Mouse (Mus musculus) neural tube, embryonic 13.5 days (tissue): ENCODE data around the gene Ppdpf. TPM values are rescaled to one million over a fixed set of nuclear protein-coding genes. Genes with fewer than 3 reads are reported as not detected.
A peak's percentile ranks its signal among the peaks of the same experiment; 100 is the strongest.

Source experiments
- ATAC-seq: fragments of 200-750 bp; cut with Nextera tagmentation; 2 replicates; pipeline ENCODE4 v1.8.0; 2017; ENCODE audit warnings: low read depth, mild to moderate bottlenecking, moderate TSS enrichment, moderate library complexity
- H3K27ac ChIP-seq: fragments of 300-500 bp; sonication (generic); replicated peaks from 2 replicates; pipeline ENCODE4 v1.5.1; 2015; ENCODE audit warnings: moderate library complexity, mild to moderate bottlenecking, inconsistent platforms
- H3K27me3 ChIP-seq: fragments of 300-500 bp; sonication (generic); 2 replicates; pipeline ENCODE4 v1.6.1; 2015; ENCODE audit warnings: mild to moderate bottlenecking, inconsistent platforms
- H3K36me3 ChIP-seq: fragments of 300-500 bp; sonication (generic); 2 replicates; pipeline ENCODE4 v1.6.1; 2015; ENCODE audit warnings: mild to moderate bottlenecking, inconsistent platforms
- H3K4me1 ChIP-seq: fragments of 300-500 bp; sonication (generic); replicated peaks from 2 replicates; pipeline ENCODE4 v1.6.1; 2015; ENCODE audit warnings: inconsistent platforms
- H3K4me2 ChIP-seq: fragments of 300-500 bp; sonication (generic); 2 replicates; pipeline ENCODE4 v1.6.1; 2015; ENCODE audit warnings: inconsistent platforms, mild to moderate bottlenecking, moderate library complexity
- H3K4me3 ChIP-seq: fragments of 300-500 bp; sonication (generic); 2 replicates; pipeline ENCODE4 v1.5.1; 2015; ENCODE audit warnings: mild to moderate bottlenecking, inconsistent platforms
- H3K9ac ChIP-seq: fragments of 300-500 bp; sonication (generic); 2 replicates; pipeline ENCODE4 v1.6.1; 2015; ENCODE audit warnings: moderate library complexity, mild to moderate bottlenecking, inconsistent platforms
- H3K9me3 ChIP-seq: fragments of 300-500 bp; sonication (generic); 2 replicates; pipeline ENCODE4 v1.6.1; 2016; ENCODE audit warnings: inconsistent platforms
- WGBS: fragments of 180-500 bp; shearing (Covaris S2); methylation state at CpG from one replicate; pipeline ENCODE4 v1.1.7; 2015; 5-methylcytosine and 5-hydroxymethylcytosine counted together
- polyA plus RNA-seq: library from polyadenylated mRNA; unstranded; fragments of >200 nt; fragmentation: Nextera tagmentation; extraction: Ambion mirVana; gene quantifications from 2 replicates; pipeline ENCODE4 v1.2.1, GENCODE M21; 2015

Ppdpf gene
- polyA plus RNA-seq, 1 experiment from 2014 or later: 431 TPM

DNA sequence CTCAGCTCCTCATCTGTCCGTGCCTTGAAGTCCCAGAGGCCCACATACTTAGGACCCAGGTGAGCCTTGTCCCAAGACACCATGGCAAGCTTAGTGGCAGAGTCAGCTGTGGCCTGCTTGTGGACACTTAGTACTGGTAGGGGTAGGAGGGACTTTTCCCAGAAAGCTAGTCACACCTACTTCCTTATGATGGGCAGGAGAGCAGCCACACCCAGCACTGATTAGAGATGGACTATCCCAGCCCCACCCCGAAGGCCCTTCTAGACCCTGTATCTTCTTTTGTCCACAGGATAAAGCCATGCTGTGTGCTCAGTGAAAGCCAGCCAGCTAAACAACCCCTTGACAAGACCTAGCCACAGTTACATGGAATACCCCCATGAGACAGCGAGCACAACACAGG lies 15.4 kb downstream of the Ppdpf start, which contains the start of gene Ptk6:
TSS of gene Ptk6 (minus strand) at position 368 of the 400 bp plus-strand sequence.
- no peak for ATAC-seq
- Histone ChIP-seq H3K4me1 (no peaks in the 10 kb centered on the region), H3K9me3 (no peaks in the 10 kb centered on the region), H3K4me2 (no peak within 1 kb of the TSS), H3K36me3 (no peaks in the 10 kb centered on the region), H3K4me3 (no peak within 1 kb of the TSS), H3K27ac (no peak within 1 kb of the TSS), H3K27me3 (no peaks in the 10 kb centered on the region), H3K9ac (no peak within 1 kb of the TSS)
- 87% methylated on average over 3 of the region's 3 CpGs for WGBS

GRCm38 (mm10) chr2:181202886-181203285 lies 15.8 kb downstream of the Ppdpf start:
- Histone ChIP-seq H3K4me1 (no peaks in the 10 kb centered on the region), H3K27ac (no peak overlapping the region), H3K36me3 (no peaks in the 10 kb centered on the region), H3K9ac (no peak overlapping the region), H3K4me3 (no peak overlapping the region), H3K9me3 (no peaks in the 10 kb centered on the region), H3K4me2 (no peak overlapping the region), H3K27me3 (no peaks in the 10 kb centered on the region)
- 76% methylated on average over 6 of the region's 6 CpGs for WGBS
- ATAC-seq: no peak

- no peaks in the 10 kb centered on the region for H3K36me3 ChIP-seq
- no peak overlapping the region for H3K9ac ChIP-seq
- H3K9me3 ChIP-seq: no peaks in the 10 kb centered on the region
- no peak overlapping the region for H3K4me3 ChIP-seq
- H3K4me1 ChIP-seq: no peaks in the 10 kb centered on the region
- no peak overlapping the region for H3K4me2 ChIP-seq
- no peak for ATAC-seq
- peaks cover 6% of the 10 kb centered on the region; the same call in 1 of the 2 replicates for H3K27me3 ChIP-seq
- no peak overlapping the region for H3K27ac ChIP-seq
- 86% methylated on average over 5 of the region's 5 CpGs for WGBS
Observed at GRCm38 (mm10) chr2:181205678-181206077, 18.6 kb downstream of the Ppdpf start.

GRCm38 (mm10) chr2:181206118-181206517 lies 19.1 kb downstream of the Ppdpf start:
- WGBS: 80% methylated on average over 9 of the region's 9 CpGs
- no peak overlapping the region for H3K4me3 ChIP-seq
- no peak overlapping the region for H3K9ac ChIP-seq
- H3K27ac ChIP-seq: no peak overlapping the region
- H3K4me2 ChIP-seq: no peak overlapping the region
- peaks cover 9% of the 10 kb centered on the region for H3K27me3 ChIP-seq
- ATAC-seq: no peak
- no peaks in the 10 kb centered on the region for H3K4me1 ChIP-seq
- H3K36me3 ChIP-seq: no peaks in the 10 kb centered on the region
- H3K9me3 ChIP-seq: no peaks in the 10 kb centered on the region

- Histone ChIP-seq H3K27ac (no peak overlapping the region), H3K9ac (peak overlapping the region; percentile 43; the same call in 1 of the 2 replicates)
Observed at GRCm38 (mm10) chr2:181212389-181213020, 25.5 kb downstream of the Ppdpf start.

DNA sequence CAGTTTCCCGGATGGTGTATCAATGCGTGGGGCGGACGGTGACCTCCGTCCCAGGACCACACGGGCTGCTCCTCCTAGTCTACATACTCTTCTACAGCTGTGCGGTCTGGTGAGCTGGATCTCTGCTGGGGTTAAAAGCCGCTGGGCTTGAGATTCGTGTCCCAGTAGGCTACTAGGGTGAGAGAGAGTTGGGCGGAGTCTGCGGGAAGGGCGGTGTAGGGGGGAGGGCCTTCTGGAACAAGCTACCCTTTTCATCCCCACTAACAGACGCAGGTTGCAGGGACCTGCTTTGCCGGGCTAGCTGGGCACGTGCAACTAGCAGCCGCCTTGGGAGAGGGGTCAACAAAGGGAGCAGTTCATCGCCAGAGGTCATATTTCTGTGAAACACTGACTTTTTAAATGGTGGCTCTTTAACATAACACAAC lies 26.0 kb downstream of the Ppdpf start, which contains the start of gene Srms:
TSS of gene Srms (minus strand) at position 165 of the 425 bp plus-strand sequence.
- Histone ChIP-seq H3K4me1 (peaks cover 13% of the 10 kb centered on the region), H3K27ac (no peak within 1 kb of the TSS), H3K4me2 (peak within 1 kb of the TSS; percentile 52), H3K9ac (peak within 1 kb of the TSS; percentile 43; the same call in 1 of the 2 replicates), H3K36me3 (no peaks in the 10 kb centered on the region), H3K4me3 (peak within 1 kb of the TSS; percentile 27), H3K9me3 (no peaks in the 10 kb centered on the region), H3K27me3 (peaks cover 48% of the 10 kb centered on the region)
- 0% methylated on average over 17 of the region's 17 CpGs for WGBS
- no peak for ATAC-seq

More at GRCm38 (mm10) chr2:181212389-181213020, 25.5 kb downstream of the Ppdpf start:
- H3K9me3 ChIP-seq: no peaks in the 10 kb centered on the region
- peak overlapping the region; percentile 27 for H3K4me3 ChIP-seq
- peaks cover 48% of the 10 kb centered on the region for H3K27me3 ChIP-seq
- H3K4me1 ChIP-seq: peaks cover 13% of the 10 kb centered on the region
- no peaks in the 10 kb centered on the region for H3K36me3 ChIP-seq
- 3% methylated on average over 34 of the region's 34 CpGs for WGBS
- H3K4me2 ChIP-seq: peak overlapping the region; percentile 52
- ATAC-seq: no peak

GRCm38 (mm10) chr2:181216037-181216436 lies 29.0 kb downstream of the Ppdpf start:
- WGBS: 88% methylated on average over 6 of the region's 6 CpGs
- Histone ChIP-seq H3K27me3 (peaks cover 47% of the 10 kb centered on the region), H3K4me3 (no peak overlapping the region), H3K27ac (no peak overlapping the region), H3K9ac (no peak overlapping the region), H3K36me3 (no peaks in the 10 kb centered on the region), H3K9me3 (no peaks in the 10 kb centered on the region), H3K4me2 (no peak overlapping the region), H3K4me1 (peaks cover 32% of the 10 kb centered on the region)
- ATAC-seq: no peak

GRCm38 (mm10) chr2:181218881-181219485 lies 31.9 kb downstream of the Ppdpf start:
- H3K9me3 ChIP-seq: no peaks in the 10 kb centered on the region
- 56% methylated on average over 5 of the region's 5 CpGs for WGBS
- H3K9ac ChIP-seq: no peak overlapping the region
- peaks cover 21% of the 10 kb centered on the region for H3K27me3 ChIP-seq
- no peak overlapping the region for H3K4me2 ChIP-seq
- ATAC-seq: no peak
- H3K4me3 ChIP-seq: no peak overlapping the region
- H3K4me1 ChIP-seq: peaks cover 22% of the 10 kb centered on the region
- H3K36me3 ChIP-seq: no peaks in the 10 kb centered on the region
- H3K27ac ChIP-seq: peak overlapping the region; percentile 34; the same call in 1 of the 2 replicates

DNA sequence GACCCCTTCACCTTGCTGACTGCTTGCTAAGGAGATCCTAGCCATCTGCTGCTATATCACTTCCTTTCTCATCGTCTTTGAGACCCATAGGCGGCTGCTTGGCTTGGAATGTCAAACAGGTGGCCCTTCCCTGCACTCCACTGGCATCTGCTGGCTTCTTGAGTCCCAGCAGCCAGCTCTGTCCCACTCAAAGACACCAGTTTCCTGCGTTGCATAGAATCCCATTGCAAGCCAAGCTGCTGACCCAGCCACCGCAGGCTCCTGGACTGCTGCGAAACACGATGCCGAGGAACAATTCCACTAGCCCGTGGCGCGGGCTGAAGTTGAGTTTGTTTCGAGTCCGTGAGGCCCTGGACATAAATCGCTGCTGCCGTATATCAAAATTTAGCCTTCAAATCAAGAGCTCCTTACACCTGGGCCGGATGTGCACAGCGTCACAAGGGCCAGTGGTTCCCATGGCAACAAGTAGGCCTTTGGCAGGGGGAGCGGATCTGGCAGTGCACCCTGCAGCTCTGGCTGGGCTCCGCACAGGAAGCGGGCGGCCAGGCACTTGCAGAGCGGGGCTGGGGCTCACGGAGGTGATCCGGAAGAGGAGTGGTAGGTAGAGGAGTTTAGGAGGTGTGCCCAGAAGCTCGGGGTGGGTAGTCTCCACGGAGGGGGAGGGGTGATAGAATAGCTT lies 32.6 kb downstream of the Ppdpf start, which contains the start of gene Fndc11:
TSS of gene Fndc11 (plus strand) at position 476 of the 679 bp plus-strand sequence.
- ATAC-seq: peak; percentile 78
- Histone ChIP-seq H3K9me3 (no peaks in the 10 kb centered on the region), H3K27me3 (peaks cover 15% of the 10 kb centered on the region), H3K9ac (peak within 1 kb of the TSS; percentile 41; the same call in 1 of the 2 replicates), H3K36me3 (no peaks in the 10 kb centered on the region), H3K4me3 (peak within 1 kb of the TSS; percentile 25), H3K4me2 (peak within 1 kb of the TSS; percentile 58), H3K4me1 (peaks cover 22% of the 10 kb centered on the region), H3K27ac (peak within 1 kb of the TSS; percentile 34; the same call in 1 of the 2 replicates)
- WGBS: 4% methylated on average over 25 of the region's 25 CpGs

GRCm38 (mm10) chr2:181220361-181220760 lies 33.3 kb downstream of the Ppdpf start:
- no peak for ATAC-seq
- Histone ChIP-seq H3K27me3 (peaks cover 15% of the 10 kb centered on the region; the same call in 1 of the 2 replicates), H3K4me3 (no peak overlapping the region), H3K9me3 (no peaks in the 10 kb centered on the region), H3K4me1 (peaks cover 22% of the 10 kb centered on the region), H3K27ac (no peak overlapping the region), H3K36me3 (no peaks in the 10 kb centered on the region), H3K9ac (no peak overlapping the region), H3K4me2 (peak overlapping the region; percentile 58)
- WGBS: 37% methylated on average over 2 of the region's 2 CpGs

- 0 out of 2 replicates have a peak, but pooled peaks cover 4% of the 10 kb centered on the region for H3K27me3 ChIP-seq
- peaks cover 14% of the 10 kb centered on the region for H3K4me1 ChIP-seq
- no peak overlapping the region for H3K4me2 ChIP-seq
- no peak overlapping the region for H3K4me3 ChIP-seq
- no peaks in the 10 kb centered on the region for H3K9me3 ChIP-seq
- H3K27ac ChIP-seq: no peak overlapping the region
- 82% methylated on average over 2 of the region's 2 CpGs for WGBS
- no peak for ATAC-seq
- no peaks in the 10 kb centered on the region for H3K36me3 ChIP-seq
- H3K9ac ChIP-seq: no peak overlapping the region
Observed at GRCm38 (mm10) chr2:181224994-181225393, 37.9 kb downstream of the Ppdpf start.

DNA sequence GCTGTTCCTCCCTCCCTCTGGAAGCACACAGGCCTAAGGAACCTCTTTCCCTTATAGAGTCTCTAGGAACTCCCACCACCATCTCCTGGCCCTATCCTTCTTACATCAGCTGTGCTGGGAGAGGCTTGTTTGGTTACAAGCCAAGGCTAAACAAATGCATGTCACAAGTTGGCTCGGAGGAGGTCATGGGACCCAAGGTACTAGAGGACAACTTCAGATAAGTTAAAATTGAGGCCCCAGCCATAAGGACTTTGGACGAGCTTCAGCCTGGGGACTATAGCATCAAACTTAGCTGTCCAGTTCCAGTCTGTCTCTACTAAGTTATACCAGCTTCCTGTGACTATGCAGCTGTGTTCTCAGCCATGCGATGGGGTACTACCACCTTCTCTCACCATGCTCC lies 40.1 kb downstream of the Ppdpf start:
- Histone ChIP-seq H3K36me3 (no peaks in the 10 kb centered on the region), H3K4me2 (no peak overlapping the region), H3K4me3 (no peak overlapping the region), H3K27me3 (no peaks in the 10 kb centered on the region), H3K4me1 (no peaks in the 10 kb centered on the region), H3K9ac (no peak overlapping the region), H3K27ac (no peak overlapping the region), H3K9me3 (no peaks in the 10 kb centered on the region)
- ATAC-seq: no peak
- WGBS: 87% methylated on average over 3 of the region's 3 CpGs
